Mouse (Mus musculus) right cerebral cortex, postnatal 14 days (tissue): ENCODE data around the gene Gabarap.

Experiments used
- DNase-seq: peaks from one replicate; pipeline ENCODE4 v3.0.0; 2022

Gene Gabarap

DNA sequence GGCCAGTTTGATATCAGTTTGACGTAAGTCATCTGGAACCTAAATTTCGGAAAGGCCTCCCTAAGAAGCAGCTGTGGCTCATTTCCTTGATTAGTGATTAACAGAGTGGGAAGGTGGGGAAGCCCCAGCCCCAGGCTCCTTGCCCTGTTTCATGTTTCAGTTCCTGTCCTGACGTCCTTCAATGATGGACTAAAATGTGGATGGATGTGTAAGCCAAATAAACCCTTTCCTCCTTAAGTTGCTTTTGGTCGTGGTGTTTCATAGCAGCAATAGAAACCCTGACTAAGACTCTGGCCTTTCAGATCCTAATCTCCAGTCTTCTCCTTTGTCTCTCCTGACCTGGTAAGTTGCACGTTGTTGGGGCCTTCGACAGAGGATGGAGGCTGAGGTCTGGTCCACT lies 20.7 kb upstream of the Gabarap start:
- DNase-seq, result no peak

DNA sequence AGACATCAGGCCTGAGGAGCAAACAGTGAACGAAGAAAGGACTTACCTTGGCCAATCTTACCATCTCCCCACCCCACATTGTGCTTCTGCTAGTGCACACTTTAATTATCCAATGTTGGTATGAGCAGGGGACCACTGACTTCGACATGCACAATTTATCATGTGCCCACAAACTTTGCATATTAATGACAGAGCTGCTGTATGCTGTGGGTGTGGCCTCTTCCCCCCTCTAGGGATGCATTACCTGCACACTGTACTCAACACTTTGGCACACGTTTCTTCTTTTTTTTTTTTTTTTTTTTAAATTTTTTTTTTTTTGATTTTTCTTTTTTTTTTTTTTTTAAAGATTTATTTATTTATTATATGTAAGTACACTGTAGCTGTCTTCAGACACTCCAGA lies 20.2 kb upstream of the Gabarap start:
- DNase-seq, result no peak

DNA sequence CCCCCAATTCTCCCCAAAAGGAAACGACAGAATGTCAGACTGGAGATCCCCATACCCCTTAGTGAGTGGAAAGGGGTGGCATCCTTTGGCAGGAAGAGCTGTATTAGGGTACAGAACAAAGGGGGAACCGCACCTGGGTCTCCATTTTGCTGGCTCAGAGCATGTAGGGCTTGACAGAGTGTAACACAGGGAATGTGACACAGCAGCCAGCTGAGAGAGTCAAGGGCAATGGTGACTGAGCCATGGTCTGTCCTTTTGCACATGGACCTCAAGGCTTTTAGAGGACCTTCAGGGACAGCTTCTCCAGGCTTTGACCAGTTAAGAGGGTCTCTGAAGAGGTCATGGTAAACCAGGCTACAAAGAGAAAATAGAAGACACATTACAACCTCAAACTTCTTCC lies 16.0 kb upstream of the Gabarap start:
- DNase-seq, result no peak

DNA sequence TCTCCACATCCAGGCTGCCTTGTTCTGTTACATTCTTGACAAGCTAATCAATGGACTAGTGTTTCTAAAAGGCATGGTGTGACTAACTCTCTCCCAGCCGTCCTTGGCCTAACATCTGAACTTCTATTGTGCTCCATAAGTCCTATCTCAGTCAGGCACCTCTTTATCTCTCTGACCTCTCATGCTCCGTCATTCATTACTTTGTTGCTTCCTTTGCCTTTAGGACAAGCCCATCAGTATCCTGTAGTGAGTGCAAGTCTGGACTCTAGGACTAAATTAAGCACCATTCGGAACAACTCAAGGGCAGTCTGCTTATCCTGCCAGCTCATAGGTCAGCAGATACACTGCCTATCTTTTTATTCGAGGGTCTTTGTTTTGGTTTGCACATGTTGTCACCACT lies 14.7 kb upstream of the Gabarap start:
- no peak for DNase-seq

DNA sequence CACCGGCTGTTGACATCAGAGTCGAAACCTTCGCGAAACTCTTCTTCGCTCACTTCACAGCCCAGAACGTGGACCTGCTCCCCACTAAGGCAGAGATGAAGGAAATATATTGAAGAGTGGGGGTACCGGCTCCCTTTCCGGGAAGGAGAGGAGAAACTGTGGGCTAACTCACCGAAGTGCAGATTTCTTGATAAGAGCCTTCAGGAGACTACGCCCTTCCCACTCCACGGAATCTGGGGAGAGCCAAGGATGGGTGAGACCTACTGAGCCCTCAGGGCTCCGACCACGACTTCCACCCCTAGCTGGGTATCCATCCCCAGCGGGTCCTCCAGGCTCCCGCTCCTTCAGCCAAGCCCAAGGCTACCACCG lies 11.1 kb upstream of the Gabarap start:
- DNase-seq, result no peak

DNA sequence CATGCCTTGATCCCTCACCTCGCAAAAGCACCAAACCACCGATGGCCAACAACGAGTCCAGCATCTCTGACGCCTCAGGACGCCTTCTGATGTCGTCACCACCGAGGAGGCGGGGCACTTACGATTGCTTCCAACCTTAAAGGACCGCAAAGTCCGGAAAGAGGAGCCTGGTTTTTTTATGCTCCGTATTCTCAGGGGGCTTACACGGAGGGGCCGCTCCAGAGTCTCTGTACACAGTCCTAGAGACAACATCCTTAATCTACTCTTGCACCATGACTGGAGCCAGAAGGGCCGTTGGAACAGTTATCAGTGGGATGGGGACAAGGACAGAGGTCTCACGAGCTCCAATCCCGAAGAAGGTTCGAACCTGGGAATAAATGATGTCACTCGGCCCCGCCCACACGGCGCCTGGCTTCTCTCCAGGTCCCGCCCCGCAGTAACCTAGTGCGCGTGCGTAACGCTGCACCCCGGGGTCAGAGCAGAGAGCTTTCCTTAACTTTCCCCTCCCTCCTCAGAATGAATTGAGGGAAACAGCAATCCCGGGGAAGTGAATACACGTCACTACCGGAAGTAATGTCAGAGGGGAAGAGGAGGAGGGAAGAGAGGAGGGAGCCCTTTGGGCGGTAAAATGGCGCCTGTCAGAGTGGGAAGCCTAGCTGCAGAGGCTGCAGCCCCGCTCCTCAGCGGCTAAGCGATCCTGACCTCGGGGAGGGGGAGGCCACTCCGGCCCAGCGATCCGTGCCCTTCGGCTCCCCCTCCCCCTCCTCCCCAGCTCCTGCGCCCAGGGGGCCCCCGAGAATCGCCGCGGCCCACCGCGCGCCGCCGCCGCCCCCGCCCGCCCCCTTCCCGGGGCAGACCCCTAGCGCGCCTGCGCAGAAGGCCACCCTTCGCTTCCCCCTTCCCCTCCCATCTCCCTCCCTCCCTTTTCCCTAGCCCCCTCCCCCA lies 10.5 kb upstream of the Gabarap start:
- peak; percentile 96 for DNase-seq

DNA sequence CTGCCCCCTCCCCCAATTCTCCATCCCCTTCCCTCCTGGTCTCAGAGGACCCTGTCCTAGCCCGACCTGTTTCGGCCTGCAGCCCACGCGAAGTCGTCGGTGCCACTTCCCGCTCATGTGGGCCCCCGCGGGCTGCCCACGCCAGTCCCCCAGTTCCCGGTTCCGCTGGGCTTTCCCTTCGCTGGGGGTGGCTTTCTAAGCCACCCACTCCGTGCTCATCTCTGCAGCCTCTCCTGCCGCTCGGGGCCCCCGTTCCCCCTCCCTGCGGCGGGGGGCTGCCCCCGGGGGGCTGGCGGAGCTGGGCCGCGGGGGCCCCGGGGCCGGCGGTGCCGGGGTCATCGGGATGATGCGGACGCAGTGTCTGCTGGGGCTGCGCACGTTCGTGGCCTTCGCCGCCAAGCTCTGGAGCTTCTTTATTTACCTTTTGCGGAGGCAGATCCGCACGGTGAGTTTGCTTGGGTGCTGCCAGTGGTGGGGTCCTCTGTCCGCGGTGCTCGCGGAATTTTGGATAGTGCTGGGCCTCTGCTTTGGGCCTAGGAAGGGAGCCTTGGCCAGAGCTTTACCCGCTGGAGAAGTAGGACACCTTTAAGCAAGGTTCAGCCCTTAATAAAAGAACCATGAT lies 9.7 kb upstream of the Gabarap start, which contains the start of gene Ctdnep1:
Ctdnep1 (plus strand) TSS at position 16 of the 622 bp plus-strand sequence.
- no peak for DNase-seq

DNA sequence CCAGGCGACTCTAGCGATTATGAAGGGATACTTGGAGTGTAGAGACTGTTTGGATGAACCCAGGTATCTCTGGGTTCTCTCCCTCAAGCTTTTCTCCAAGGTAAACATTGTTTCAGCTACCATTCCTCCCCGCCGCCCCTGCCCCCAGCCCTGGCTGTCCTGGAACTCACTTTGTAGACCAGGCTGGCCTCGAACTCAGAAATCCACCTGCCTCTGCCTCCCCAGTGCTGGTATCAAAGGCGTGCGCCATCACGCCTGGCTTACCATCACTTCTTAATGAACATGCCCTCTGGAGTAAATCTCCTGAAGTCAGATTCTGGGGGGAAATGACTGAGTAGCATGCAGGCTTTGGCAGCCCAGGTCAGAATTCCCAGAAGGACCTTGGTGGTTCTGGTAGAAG lies 8.7 kb upstream of the Gabarap start, which contains the start of gene Elp5:
Elp5 (minus strand) TSS at position 293 of the 400 bp plus-strand sequence.
- DNase-seq, result no peak

DNA sequence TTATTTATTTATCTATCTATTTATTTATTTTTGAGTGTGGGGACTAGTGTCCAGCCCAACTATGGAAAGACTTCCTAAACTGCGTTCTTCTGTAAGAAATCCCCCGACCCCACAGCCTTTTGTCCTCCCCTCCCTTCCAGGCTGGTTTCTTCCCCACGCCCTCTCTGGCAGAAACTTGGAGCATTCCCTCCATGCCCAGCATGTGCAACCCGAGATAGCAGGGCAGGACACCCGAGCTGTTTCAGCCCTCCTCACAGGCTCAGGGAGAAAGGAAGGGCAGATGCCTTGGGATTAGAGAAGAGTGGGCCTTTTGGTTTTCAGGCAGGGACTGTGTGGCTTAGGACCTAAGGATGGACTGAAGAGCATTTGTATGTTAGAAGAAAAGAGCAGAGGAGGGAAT lies 8.1 kb upstream of the Gabarap start:
- DNase-seq, result no peak

DNA sequence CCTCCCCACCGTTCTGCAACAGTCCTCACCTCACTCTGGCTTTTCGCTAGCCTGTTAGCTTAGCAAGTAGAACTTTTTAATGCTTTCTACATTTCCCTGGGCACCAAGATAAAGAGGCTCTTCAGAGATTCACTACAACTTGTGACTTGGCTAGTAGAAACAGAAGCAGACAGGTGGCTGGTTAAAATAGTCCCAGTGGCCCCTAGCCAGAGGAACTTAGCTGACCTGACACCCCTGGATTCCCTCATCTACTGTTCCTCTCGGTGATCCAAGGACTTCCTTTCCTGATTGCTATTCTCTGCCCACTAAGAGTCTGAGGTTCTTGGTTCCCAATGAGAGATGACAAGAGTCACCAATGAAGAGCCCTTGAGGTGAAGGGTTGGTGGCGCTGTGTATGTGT lies 7.6 kb upstream of the Gabarap start:
- DNase-seq, result no peak

DNA sequence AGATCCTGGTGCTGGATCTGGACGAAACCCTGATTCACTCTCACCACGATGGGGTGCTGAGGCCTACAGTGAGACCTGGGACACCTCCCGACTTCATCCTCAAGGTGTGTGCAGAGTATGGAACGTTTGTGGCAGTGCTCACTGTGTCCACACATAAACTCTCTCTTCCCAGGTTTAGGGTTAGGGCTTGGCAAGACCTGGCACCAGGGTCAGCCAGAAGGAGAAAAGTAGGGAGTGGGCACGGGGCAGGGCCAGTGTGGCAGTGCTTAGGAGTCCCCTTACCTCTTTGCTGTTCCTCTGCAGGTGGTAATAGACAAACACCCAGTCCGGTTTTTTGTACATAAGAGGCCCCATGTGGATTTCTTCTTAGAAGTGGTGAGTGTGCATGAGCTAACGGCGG lies 6.5 kb upstream of the Gabarap start:
- no peak for DNase-seq

DNA sequence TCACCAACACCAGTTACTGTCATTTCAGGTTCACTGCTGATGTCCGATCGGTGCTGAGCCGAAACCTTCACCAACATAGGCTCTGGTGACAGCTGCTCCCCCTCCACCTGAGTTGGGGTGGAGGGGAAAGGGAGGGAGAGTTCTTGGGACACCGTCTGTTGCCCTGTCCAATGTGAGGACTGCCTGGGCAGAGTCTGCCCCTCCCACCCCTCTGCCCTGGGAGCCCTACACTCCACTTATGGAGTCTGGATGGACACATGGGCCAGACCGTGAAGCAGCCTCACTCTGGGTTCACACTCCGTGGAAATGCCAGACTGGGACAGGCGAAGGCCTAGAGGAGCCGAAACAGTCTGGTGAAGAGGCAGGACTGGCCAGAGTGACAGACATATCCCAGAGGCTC lies 994 bp upstream of the Gabarap start:
- no peak for DNase-seq

DNA sequence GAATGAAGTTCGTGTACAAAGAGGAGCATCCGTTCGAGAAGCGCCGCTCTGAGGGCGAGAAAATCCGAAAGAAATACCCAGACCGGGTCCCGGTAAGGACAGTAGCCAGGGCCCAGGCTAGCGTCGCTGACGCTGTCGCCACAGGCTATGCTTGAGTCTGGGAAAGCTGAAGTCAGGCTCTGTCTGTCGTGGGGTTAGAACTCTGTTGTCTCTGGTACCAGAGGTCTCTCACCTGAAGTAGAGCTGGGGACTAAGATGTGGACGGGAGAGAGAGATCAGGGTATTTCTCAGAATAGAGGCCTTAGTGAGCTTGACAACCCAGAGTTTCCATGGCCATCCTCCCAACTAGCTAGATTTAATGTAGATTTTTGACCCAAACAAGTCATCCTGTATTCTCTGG lies 768 bp downstream of the Gabarap start:
- DNase-seq, result no peak

DNA sequence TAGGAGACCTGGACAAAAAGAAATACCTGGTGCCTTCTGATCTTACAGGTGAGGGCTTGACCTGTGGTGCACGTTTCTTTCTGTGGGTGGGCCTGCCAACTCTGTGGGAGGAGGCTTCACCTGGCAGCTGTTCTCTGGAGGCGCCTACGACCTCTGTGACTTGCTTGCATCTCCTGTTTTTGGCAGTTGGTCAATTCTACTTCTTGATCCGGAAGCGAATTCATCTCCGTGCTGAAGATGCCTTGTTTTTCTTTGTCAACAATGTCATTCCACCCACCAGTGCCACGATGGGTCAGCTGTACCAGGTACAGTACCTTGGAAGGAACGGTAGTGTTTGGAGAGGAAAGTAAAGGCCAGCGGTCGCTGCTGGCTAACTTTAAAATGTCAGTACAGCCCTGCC lies 1.5 kb downstream of the Gabarap start:
- no peak for DNase-seq

DNA sequence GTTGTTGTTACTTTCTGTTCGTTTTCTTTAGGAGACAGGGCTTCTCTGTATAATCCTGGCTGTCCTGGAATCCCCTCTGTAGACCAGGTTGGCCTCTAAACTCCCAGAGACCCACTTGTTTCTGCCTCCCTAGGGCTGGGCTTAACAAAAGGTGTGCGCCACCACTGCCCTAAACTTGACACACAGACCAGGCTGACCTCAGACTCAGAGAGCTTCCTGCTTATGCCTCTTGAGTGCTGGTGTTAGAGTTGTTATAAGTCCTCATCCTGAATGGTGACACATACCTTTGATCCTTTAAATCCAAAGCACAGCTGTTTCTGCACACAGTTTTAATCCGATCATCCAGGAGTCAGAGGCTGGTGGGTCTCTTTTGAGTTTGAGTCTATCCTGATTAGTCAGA lies 2.0 kb downstream of the Gabarap start:
- DNase-seq, result no peak

DNA sequence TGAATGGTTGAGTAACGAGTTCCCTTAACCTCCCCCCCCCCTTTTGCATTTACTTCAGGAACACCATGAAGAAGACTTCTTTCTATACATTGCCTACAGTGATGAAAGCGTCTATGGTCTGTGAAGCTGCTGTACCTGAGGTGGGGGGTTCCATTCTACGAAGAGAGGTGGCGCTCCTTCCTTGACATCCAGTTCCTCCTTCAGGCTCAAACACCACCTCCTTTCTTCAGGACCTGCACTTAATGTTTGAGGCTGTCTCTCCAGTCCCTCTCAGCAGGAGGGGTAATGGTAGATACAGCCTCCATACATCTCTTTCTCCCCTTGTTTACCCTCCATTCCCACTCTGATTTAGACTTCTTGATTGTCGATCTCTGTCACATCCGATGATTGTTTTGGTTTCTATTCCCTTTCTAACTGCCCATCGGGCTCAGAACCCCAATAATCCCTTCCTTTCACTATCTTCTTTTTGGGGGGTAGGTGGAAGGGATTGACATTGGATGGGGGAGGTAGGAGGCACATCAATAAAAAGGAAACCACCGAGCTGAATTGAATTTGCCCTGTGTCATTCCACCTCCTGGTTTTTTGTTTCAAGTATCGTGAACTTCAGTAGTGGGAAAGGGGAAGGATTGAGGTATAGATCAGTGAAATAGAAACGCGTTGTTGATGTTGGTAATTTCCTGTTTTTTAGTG lies 3.6 kb downstream of the Gabarap start:
- DNase-seq, result no peak

DNA sequence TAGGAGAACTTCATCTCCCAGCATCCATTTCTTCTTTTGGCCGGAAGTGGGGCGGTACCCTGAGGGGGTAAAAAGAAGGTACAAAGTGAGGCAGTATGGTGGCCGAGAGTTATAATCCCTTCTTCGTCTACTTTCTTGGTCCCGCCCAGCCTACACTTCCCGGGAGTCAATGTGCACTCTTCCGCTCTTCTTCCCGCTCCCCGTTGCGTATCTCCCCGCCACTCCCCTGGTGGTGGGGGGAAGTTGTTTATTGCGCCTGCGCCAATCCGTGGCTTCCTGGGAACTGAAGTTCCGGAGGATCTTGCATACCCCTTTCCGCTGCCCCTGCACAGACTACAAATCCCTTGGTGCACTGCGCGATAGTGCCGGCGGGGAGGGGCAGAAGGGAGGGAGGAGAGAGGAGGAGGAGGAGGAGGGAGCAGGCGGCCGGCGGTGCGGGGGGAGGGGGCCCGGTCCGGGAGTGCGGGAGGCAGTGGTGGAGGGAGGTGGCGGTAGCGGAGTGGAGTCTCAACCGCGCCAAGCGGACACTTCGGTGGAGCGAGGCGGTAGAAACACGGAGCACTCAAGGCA lies 4.5 kb downstream of the Gabarap start, which contains the start of gene Phf23:
Phf23 (plus strand) TSS at position 387 of the 570 bp plus-strand sequence.
- DNase-seq, result peak; percentile 96

DNA sequence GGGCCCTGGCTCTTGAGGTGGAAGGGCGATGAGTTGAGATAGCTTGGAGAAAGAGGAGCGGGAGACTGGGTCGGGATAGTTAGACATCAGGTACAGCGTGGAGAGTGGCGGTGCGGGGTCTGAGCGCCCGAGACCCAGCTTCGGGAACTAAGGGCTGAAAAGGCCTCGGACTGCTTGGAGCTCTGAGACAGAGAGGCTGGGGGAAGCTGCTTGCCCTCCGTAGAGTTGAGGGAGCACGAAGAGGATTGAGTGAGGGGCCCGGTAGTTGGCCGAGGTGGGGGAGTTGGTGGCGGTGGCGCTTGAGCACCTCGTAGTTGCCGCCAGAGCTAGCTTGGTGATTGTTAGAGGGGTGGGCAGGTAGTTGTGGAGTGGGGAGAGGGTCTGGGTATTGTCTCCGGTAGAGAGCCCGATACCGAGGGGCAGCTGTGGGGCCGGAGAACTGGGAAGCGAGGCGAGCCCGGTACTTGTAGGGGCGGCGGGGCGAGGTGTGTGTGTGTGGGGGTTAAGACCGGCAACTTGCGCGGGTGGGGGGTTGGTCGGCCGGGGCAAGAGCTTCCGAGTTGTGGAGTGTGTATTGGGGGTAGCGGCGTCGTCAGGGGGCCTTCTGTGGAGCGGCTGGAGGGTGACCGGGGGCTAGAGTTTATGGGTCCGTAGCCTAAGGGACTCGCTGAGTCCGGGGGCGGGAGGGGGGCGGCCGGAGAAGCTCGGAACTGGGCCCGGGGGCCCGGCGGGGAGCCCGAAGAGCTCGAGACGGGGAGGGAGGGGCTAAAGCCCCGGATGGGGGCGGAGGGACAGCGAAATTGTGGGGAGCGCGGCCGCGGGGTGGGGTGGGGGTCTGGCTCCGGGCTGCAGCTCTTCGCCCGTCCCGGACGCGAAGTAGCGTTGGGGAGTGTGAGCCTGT lies 5.5 kb downstream of the Gabarap start:
- peak; percentile 52 for DNase-seq

DNA sequence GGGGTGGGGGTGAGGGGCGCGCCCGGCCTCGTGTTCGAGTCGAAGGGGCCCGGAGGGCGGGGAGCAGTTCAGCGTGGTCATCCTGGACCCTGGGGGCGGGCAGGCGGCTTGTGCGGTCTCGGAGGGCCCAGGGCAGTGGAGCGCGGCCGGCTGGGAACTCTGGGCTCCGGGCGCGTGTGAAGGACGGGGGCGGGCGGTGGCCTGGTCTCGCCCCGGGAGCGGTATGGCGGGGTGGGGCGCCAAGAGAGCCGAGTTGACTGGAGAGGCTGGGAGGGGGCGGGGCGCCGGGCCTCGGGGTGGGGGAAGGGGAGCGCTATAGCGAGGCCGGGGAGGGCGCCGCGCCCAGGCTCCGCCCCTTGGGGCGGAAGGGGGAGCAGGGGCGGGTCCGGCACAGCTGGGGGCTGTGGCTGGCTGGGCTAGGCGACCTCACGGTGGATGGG lies 6.1 kb downstream of the Gabarap start:
- DNase-seq, result peak; percentile 78

DNA sequence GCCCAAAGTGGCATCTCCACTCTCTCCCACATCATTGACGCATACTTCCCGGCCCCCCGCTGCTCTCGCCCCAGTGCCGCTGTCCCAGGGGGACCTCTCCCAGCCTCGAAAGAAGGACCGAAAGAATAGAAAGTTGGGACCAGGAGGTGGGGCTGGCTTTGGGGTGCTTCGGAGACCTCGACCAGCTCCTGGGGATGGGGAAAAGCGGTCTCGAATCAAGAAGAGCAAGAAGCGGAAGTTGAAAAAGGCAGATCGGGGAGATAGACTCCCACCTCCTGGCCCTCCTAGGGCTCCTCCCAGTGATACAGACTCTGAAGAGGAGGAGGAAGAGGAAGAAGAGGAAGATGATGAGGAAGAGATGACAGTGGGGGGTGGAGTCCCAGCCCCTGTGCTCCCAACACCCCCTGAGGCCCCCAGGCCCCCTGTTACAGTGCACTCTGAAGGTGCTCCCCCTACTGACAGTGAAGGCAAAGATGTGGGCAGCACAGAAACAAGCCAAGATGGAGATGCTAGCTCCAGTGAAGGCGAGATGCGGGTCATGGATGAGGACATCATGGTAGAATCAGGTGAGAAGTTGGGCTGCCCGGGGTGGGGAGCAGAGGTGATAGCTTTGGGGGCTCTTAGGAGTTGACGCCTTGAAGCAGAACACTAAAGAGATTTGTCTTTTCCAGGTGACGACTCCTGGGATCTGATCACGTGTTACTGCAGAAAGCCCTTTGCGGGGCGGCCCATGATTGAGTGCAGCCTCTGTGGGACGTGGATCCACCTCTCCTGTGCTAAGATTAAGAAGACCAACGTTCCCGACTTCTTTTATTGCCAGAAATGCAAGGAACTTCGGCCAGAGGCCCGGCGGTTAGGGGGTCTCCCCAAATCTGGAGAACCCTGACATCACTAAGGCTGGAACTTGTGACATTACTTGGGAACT lies 7.9 kb downstream of the Gabarap start:
- DNase-seq, result no peak

DNA sequence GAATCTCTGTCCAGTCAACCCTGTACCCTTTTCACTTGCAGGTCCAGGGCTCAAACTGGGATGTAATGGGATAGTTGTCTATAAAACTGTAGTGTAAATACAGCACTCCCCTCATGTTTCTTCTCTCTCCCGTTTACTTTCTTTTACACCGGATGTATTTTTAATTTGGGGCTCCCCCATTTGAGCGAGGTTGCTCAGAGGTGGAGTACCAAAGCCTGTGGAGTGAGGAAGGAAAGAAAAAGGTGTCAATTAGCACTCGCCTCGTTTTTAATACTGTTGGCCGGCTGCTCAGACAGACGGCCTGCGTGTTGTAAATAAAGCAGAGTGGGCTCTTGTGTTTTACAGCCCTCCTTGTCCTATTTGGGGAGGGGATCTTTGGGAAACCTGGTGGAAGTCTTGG lies 8.7 kb downstream of the Gabarap start:
- DNase-seq, result no peak
